Mouse (Mus musculus) thymus, adult 2 months (tissue): ENCODE measurements around the gene Sgms1.

Source experiments
- CTCF ChIP-seq: fragments of 200-500 bp; IDR thresholded peaks from 2 replicates; pipeline ENCODE4 v1.5.1; 2012; ENCODE audit warnings: mild to moderate bottlenecking, control low read depth, low read length, moderate library complexity, borderline replicate concordance; ENCODE audit not compliant: control insufficient read depth, poor library complexity, insufficient read depth; ENCODE audit errors: extremely low read depth
- POLR2A ChIP-seq: fragments of 200-500 bp; IDR thresholded peaks from 2 replicates; pipeline ENCODE4 v1.6.1; 2012; ENCODE audit warnings: mild to moderate bottlenecking, low read length, control low read depth, moderate library complexity; ENCODE audit not compliant: control insufficient read depth, poor library complexity, insufficient read depth; ENCODE audit errors: extremely low read depth

DNA sequence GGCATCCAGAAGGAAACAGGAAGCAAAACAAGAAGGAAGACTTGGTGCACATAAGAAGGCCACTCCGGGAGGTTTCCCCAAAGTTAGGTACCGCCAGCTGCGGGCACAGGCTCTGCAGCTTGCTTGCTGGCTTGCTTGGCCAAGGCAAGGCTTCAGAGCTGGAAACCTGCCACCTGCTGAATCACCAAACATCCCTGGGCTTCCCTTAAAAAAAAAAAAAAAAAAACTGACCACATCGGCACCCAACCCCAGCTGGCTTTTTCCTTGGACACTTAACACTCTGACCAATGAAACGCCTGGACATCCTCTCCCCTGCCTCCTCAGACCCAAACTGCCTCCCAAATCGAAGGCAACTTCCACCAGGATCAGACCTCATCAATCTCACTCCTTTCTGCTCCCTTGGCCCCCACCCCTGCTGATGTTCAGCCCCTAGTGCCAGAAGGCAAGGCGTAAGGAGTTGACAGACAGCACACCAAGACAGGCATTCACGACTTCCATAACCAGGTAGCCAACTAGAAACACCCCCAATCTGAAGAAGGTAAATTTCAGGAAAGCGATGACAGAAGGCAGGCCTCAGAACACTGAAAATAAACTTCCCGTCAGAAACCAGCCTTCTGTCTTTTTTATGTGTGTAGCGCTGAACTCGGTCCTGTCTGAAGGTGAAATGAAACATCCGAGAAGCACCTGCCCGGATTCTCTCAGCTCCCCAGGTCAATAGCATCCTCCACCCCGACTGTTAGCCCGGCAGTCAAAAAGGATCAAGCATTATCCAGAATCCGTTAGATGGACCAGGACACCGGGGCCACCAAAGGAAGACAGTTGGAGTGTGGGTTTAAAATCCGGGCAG, 2.7 kb downstream of the Sgms1 start:
- TF ChIP-seq CTCF (no peak), POLR2A (no peak)
